Mouse (Mus musculus) heart, embryonic 12.5 days (tissue): ENCODE measurements around the gene Gm20388. TPM values are rescaled to one million over a fixed set of nuclear protein-coding genes. Genes with fewer than 3 reads are reported as not detected.

Experiments
- ATAC-seq: fragments of 200-750 bp; cut with Nextera tagmentation; 2 replicates; pipeline ENCODE4 v1.8.0; 2017; ENCODE audit warnings: moderate TSS enrichment, moderate library complexity; ENCODE audit not compliant: insufficient number of reproducible peaks, low FRiP score
- H3K27ac ChIP-seq: fragments of 300-500 bp; sonication (generic); 2 replicates; pipeline ENCODE4 v1.5.1; 2016; ENCODE audit warnings: mild to moderate bottlenecking, moderate library complexity; ENCODE audit not compliant: poor library complexity, severe bottlenecking
- H3K27me3 ChIP-seq: fragments of 300-500 bp; sonication (generic); replicated peaks from 2 replicates; pipeline ENCODE4 v1.6.1; 2016; ENCODE audit warnings: mild to moderate bottlenecking, moderate library complexity
- H3K36me3 ChIP-seq: fragments of 300-500 bp; sonication (generic); 2 replicates; pipeline ENCODE4 v1.6.1; 2016; ENCODE audit warnings: mild to moderate bottlenecking, moderate library complexity
- H3K4me1 ChIP-seq: fragments of 300-500 bp; sonication (generic); replicated peaks from 2 replicates; pipeline ENCODE4 v1.6.1; 2016; ENCODE audit warnings: mild to moderate bottlenecking
- H3K4me2 ChIP-seq: fragments of 300-500 bp; sonication (generic); 2 replicates; pipeline ENCODE4 v1.6.1; 2016; ENCODE audit warnings: mild to moderate bottlenecking, moderate library complexity
- H3K4me3 ChIP-seq: fragments of 300-500 bp; sonication (generic); 2 replicates; pipeline ENCODE4 v1.5.1; 2016; ENCODE audit warnings: mild to moderate bottlenecking
- H3K9ac ChIP-seq: fragments of 300-500 bp; sonication (generic); 2 replicates; pipeline ENCODE4 v1.6.1; 2016; ENCODE audit warnings: mild to moderate bottlenecking, moderate library complexity
- H3K9me3 ChIP-seq: fragments of 300-500 bp; sonication (generic); replicated peaks from 2 replicates; pipeline ENCODE4 v1.6.1; 2016; ENCODE audit warnings: mild to moderate bottlenecking, moderate library complexity
- WGBS: fragments of 180-500 bp; shearing (Covaris S2); methylation state at CpG from one replicate; pipeline ENCODE4 v1.1.7; 2016; 5-methylcytosine and 5-hydroxymethylcytosine counted together
- polyA plus RNA-seq: library from polyadenylated mRNA; unstranded; fragments of >200 nt; fragmentation: Nextera tagmentation; extraction: Ambion mirVana; gene quantifications from 2 replicates; pipeline ENCODE4 v1.2.1, GENCODE M21; 2016

Gene Gm20388
- polyA plus RNA-seq, 1 experiment from 2014 or later, result not detected

GRCm38 (mm10) chr8:121943057-121943540 is 2032.5 kb downstream of the Gm20388 start:
- H3K4me3 ChIP-seq, result no peak overlapping the region
- H3K4me1 ChIP-seq, result peaks cover 14% of the 10 kb centered on the region
- no peak for ATAC-seq
- H3K36me3 ChIP-seq, result no peaks in the 10 kb centered on the region
- H3K9ac ChIP-seq, result no peak overlapping the region
- 45% methylated on average over 2 of the region's 2 CpGs for WGBS
- no peak overlapping the region for H3K4me2 ChIP-seq
- H3K9me3 ChIP-seq, result 0 out of 2 replicates have a peak, but pooled peaks cover 6% of the 10 kb centered on the region
- no peak overlapping the region for H3K27ac ChIP-seq
- H3K27me3 ChIP-seq, result peaks cover 11% of the 10 kb centered on the region; the same call in 1 of the 2 replicates

GRCm38 (mm10) chr8:121943716-121944115 is 2033.1 kb downstream of the Gm20388 start:
- no peak overlapping the region for H3K9ac ChIP-seq
- H3K4me1 ChIP-seq, result peaks cover 20% of the 10 kb centered on the region
- H3K4me3 ChIP-seq, result no peak overlapping the region
- no peak for ATAC-seq
- no peaks in the 10 kb centered on the region for H3K36me3 ChIP-seq
- peaks cover 11% of the 10 kb centered on the region; the same call in 1 of the 2 replicates for H3K27me3 ChIP-seq
- H3K4me2 ChIP-seq, result no peak overlapping the region
- no peak overlapping the region for H3K27ac ChIP-seq
- 0 out of 2 replicates have a peak, but pooled peaks cover 2% of the 10 kb centered on the region for H3K9me3 ChIP-seq
- 74% methylated on average over 8 of the region's 8 CpGs for WGBS

- H3K4me2 ChIP-seq, result no peak within 1 kb of the TSS
- H3K36me3 ChIP-seq, result no peaks in the 10 kb centered on the region
- H3K27me3 ChIP-seq, result peaks cover 11% of the 10 kb centered on the region; the same call in 1 of the 2 replicates
- peaks cover 28% of the 10 kb centered on the region for H3K4me1 ChIP-seq
- no peak within 1 kb of the TSS for H3K4me3 ChIP-seq
- ATAC-seq, result no peak
- no peaks in the 10 kb centered on the region for H3K9me3 ChIP-seq
- H3K27ac ChIP-seq, result no peak within 1 kb of the TSS
- no peak within 1 kb of the TSS for H3K9ac ChIP-seq
Measured at GRCm38 (mm10) chr8:121944831-121945230, 2034.2 kb downstream of the Gm20388 start, which contains the start of gene Car5a. TSS of gene Car5a (minus strand) at chr8:121944904.

- ATAC-seq, result no peak
- Histone ChIP-seq H3K4me3 (no peak overlapping the region), H3K27me3 (0 out of 2 replicates have a peak, but pooled peaks cover 11% of the 10 kb centered on the region)
Measured at GRCm38 (mm10) chr8:121946351-121946750, 2035.7 kb downstream of the Gm20388 start.

GRCm38 (mm10) chr8:121947047-121947752 is 2036.6 kb downstream of the Gm20388 start:
- Histone ChIP-seq H3K4me1 (peaks cover 35% of the 10 kb centered on the region), H3K36me3 (no peaks in the 10 kb centered on the region), H3K4me2 (peak overlapping the region; percentile 78), H3K4me3 (peak overlapping the region; percentile 38), H3K9me3 (no peaks in the 10 kb centered on the region), H3K9ac (peak overlapping the region; percentile 62), H3K27me3 (0 out of 2 replicates have a peak, but pooled peaks cover 11% of the 10 kb centered on the region), H3K27ac (peak overlapping the region; percentile 84)
- no peak for ATAC-seq
- 29% methylated on average over 19 of the region's 19 CpGs for WGBS

More at GRCm38 (mm10) chr8:121946351-121946750, 2035.7 kb downstream of the Gm20388 start:
- Histone ChIP-seq H3K9me3 (no peaks in the 10 kb centered on the region), H3K36me3 (no peaks in the 10 kb centered on the region), H3K9ac (no peak overlapping the region), H3K4me2 (no peak overlapping the region), H3K27ac (no peak overlapping the region), H3K4me1 (peaks cover 28% of the 10 kb centered on the region)
- 85% methylated on average over 7 of the region's 7 CpGs for WGBS

GRCm38 (mm10) chr8:121947753-121948141 is 2037.1 kb downstream of the Gm20388 start:
- Histone ChIP-seq H3K27ac (peak overlapping the region; percentile 84), H3K4me3 (peak overlapping the region; percentile 38), H3K9me3 (no peaks in the 10 kb centered on the region), H3K36me3 (no peaks in the 10 kb centered on the region), H3K4me2 (peak overlapping the region; percentile 78), H3K4me1 (peaks cover 41% of the 10 kb centered on the region), H3K9ac (peak overlapping the region; percentile 71), H3K27me3 (0 out of 2 replicates have a peak, but pooled peaks cover 11% of the 10 kb centered on the region)
- WGBS, result under 1% methylated on average over 18 of the region's 18 CpGs
- ATAC-seq, result peak; percentile 47

GRCm38 (mm10) chr8:121948321-121949145 is 2037.9 kb downstream of the Gm20388 start:
- Histone ChIP-seq H3K4me3 (peak overlapping the region; percentile 38), H3K4me2 (peak overlapping the region; percentile 78), H3K9ac (peak overlapping the region; percentile 71), H3K9me3 (no peaks in the 10 kb centered on the region), H3K4me1 (peaks cover 43% of the 10 kb centered on the region), H3K27me3 (0 out of 2 replicates have a peak, but pooled peaks cover 11% of the 10 kb centered on the region), H3K36me3 (peaks cover 2% of the 10 kb centered on the region), H3K27ac (peak overlapping the region; percentile 84)
- ATAC-seq, result no peak
- WGBS, result 52% methylated on average over 19 of the region's 19 CpGs

GRCm38 (mm10) chr8:121949222-121949800 is 2038.7 kb downstream of the Gm20388 start, which contains the start of gene Banp:
TSS of gene Banp (plus strand) at chr8:121949750.
- Histone ChIP-seq H3K9ac (peak within 1 kb of the TSS; percentile 93), H3K27me3 (0 out of 2 replicates have a peak, but pooled peaks cover 6% of the 10 kb centered on the region), H3K36me3 (peaks cover 10% of the 10 kb centered on the region), H3K9me3 (no peaks in the 10 kb centered on the region), H3K27ac (peak within 1 kb of the TSS; percentile 93), H3K4me2 (peak within 1 kb of the TSS; percentile 84), H3K4me1 (peaks cover 49% of the 10 kb centered on the region), H3K4me3 (peak within 1 kb of the TSS; percentile 84)
- 57% methylated on average over 6 of the region's 6 CpGs for WGBS
- no peak for ATAC-seq

- Histone ChIP-seq H3K4me1 (peaks cover 54% of the 10 kb centered on the region), H3K9me3 (no peaks in the 10 kb centered on the region), H3K4me3 (peak overlapping the region; percentile 84), H3K27ac (peak overlapping the region; percentile 93), H3K4me2 (peak overlapping the region; percentile 84), H3K27me3 (no peaks in the 10 kb centered on the region), H3K9ac (peak overlapping the region; percentile 93), H3K36me3 (peaks cover 15% of the 10 kb centered on the region)
- ATAC-seq, result peak; percentile 95
- under 1% methylated on average over 53 of the region's 66 CpGs for WGBS
Measured at GRCm38 (mm10) chr8:121949941-121950748, 2039.5 kb downstream of the Gm20388 start.
